Mouse (Mus musculus): ENCODE data around the gene Cd244a. TPM values are rescaled to one million over a fixed set of nuclear protein-coding genes. Genes with fewer than 3 reads are reported as not detected.

Cd244a gene
- polyA plus RNA-seq, 1 experiment: 1.3 TPM

DNA sequence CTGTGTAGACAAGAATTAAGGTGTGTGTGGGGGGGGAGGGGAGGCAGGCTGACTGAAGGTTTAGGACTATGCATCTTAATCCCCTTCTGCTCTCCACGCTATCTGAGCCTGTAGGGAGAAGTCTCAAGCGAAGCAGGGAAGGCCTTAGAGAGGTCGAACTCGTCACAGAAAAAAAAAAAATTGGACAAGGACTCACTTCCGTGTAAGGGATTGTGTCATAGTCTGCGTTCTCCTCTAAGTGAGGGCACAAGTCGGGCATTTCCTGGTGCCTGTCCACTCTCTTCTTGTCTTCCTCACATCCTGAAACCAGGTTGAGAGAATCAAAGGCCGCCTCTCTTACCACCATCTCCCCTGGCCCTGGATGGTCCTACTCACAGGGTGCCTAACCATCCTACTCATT lies 78.1 kb downstream of the Cd244a start:
- no peak overlapping the region for H3K4me3 ChIP-seq (ENCODE audit: insufficient read depth, low read length)
- peak overlapping the region; percentile 79 for H3K27ac ChIP-seq (ENCODE audit: insufficient read depth, low read depth, low read length)
- TF ChIP-seq POLR2A (IDR thresholded peaks at IDR 0.05; ENCODE audit: borderline replicate concordance, low read depth, low read length): no peak
- no peak for TF ChIP-seq CTCF (IDR thresholded peaks at IDR 0.05; ENCODE audit: low read depth, low read length)
- peaks cover 55% of the 10 kb centered on the region for H3K4me1 ChIP-seq (ENCODE audit: control insufficient read depth, insufficient read depth, low read length)

GRCm38 (mm10) chr1:171638686-171639085 lies 79.7 kb downstream of the Cd244a start:
- TF ChIP-seq POLR2A (IDR thresholded peaks at IDR 0.05; ENCODE audit: borderline replicate concordance, low read depth, low read length): no peak
- no peak for TF ChIP-seq CTCF (IDR thresholded peaks at IDR 0.05; ENCODE audit: low read depth, low read length)
- Histone ChIP-seq H3K4me3 (ENCODE audit: insufficient read depth, low read length) (no peak overlapping the region), H3K4me1 (ENCODE audit: control insufficient read depth, insufficient read depth, low read length) (peaks cover 41% of the 10 kb centered on the region), H3K27ac (ENCODE audit: insufficient read depth, low read depth, low read length) (no peak overlapping the region)

- peaks cover 35% of the 10 kb centered on the region for H3K4me1 ChIP-seq (ENCODE audit: control insufficient read depth, insufficient read depth, low read length)
These were observed 81.8 kb downstream of the Cd244a start for GRCm38 (mm10) chr1:171640796-171641195.

DNA sequence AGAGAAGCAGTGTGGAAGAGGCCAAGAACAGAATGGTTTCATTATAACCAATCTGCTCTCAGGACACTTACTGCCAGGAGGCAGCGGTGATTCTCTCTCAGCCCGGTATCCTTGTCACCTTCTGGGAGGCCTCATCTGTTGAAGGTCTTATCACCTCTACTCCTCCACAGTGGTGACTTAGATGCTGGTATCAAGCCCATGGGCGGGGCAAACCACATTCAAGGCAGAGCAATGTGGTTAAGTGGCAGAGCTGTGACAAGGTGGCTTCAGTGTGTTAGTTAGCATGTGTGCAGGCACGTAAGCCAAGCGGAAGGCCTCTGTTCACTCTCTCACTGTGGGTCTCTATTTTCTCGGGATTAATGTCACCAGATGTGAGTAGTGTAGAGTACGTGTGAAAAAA lies 84.6 kb downstream of the Cd244a start:
- H3K4me3 ChIP-seq (ENCODE audit: insufficient read depth, low read length): no peak overlapping the region
- TF ChIP-seq POLR2A (IDR thresholded peaks at IDR 0.05; ENCODE audit: borderline replicate concordance, low read depth, low read length): no peak
- TF ChIP-seq CTCF (IDR thresholded peaks at IDR 0.05; ENCODE audit: low read depth, low read length): no peak
- H3K27ac ChIP-seq (ENCODE audit: insufficient read depth, low read depth, low read length): no peak overlapping the region
- H3K4me1 ChIP-seq (ENCODE audit: control insufficient read depth, insufficient read depth, low read length): peaks cover 37% of the 10 kb centered on the region

More at GRCm38 (mm10) chr1:171640796-171641195, 81.8 kb downstream of the Cd244a start:
- TF ChIP-seq POLR2A (IDR thresholded peaks at IDR 0.05; ENCODE audit: borderline replicate concordance, low read depth, low read length) (no peak), CTCF (IDR thresholded peaks at IDR 0.05; ENCODE audit: low read depth, low read length) (no peak)
- Histone ChIP-seq H3K27ac (ENCODE audit: insufficient read depth, low read depth, low read length) (no peak overlapping the region), H3K4me3 (ENCODE audit: insufficient read depth, low read length) (no peak overlapping the region)

DNA sequence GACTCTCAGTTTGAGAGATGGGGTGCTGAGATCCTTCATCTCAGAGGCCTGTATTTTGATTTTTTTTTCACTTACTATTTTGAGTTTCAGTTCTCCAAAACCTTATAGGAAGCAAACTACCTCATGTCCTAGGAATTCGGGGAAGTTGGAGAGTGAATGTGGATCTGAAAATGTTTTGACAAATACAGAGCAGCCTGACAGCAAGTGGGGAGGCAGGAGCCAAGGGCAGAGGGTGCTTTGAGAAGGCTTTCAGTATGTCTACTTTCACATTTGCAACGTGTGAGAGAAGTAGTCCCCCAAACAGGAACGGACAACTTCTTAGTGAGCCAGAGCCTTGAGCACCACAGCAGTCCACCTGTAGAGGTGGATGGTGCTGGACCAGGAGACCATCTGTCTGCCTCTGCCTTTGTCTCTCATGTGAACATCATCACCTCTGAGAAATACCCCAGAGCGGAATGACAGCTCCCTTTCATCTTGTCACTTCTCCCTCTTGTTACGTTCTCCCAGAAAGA lies 87.5 kb downstream of the Cd244a start:
- Histone ChIP-seq H3K4me3 (ENCODE audit: insufficient read depth, low read length) (0 out of 2 replicates have a peak overlapping the region, but pooled peaks have one; percentile 7), H3K27ac (ENCODE audit: insufficient read depth, low read depth, low read length) (peak overlapping the region; percentile 70), H3K4me1 (ENCODE audit: control insufficient read depth, insufficient read depth, low read length) (peaks cover 35% of the 10 kb centered on the region)
- TF ChIP-seq POLR2A (IDR thresholded peaks at IDR 0.05; ENCODE audit: borderline replicate concordance, low read depth, low read length) (no peak), CTCF (IDR thresholded peaks at IDR 0.05; ENCODE audit: low read depth, low read length) (no peak)

DNA sequence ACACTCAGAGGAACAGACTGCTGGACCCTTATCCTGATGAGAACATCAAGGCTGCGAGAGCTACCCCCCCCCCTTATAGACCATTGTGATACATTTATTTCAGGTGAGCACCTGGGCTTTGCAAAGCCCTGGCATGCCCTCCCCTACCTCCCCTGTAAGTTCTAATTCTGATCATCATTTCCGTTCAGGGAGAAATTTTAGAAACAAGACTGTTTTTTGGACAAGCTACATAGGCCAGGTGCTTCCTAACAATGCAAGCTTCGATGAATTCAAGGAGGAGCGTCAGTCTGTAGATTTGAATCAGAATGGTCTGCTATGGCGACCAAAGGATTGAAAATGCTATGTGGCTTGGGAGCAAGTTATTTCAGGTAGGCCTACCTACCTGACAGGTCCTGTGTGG lies 88.7 kb downstream of the Cd244a start:
- TF ChIP-seq CTCF (IDR thresholded peaks at IDR 0.05; ENCODE audit: low read depth, low read length): no peak
- TF ChIP-seq POLR2A (IDR thresholded peaks at IDR 0.05; ENCODE audit: borderline replicate concordance, low read depth, low read length): no peak
- peaks cover 35% of the 10 kb centered on the region for H3K4me1 ChIP-seq (ENCODE audit: control insufficient read depth, insufficient read depth, low read length)
- no peak overlapping the region for H3K4me3 ChIP-seq (ENCODE audit: insufficient read depth, low read length)
- no peak overlapping the region for H3K27ac ChIP-seq (ENCODE audit: insufficient read depth, low read depth, low read length)

DNA sequence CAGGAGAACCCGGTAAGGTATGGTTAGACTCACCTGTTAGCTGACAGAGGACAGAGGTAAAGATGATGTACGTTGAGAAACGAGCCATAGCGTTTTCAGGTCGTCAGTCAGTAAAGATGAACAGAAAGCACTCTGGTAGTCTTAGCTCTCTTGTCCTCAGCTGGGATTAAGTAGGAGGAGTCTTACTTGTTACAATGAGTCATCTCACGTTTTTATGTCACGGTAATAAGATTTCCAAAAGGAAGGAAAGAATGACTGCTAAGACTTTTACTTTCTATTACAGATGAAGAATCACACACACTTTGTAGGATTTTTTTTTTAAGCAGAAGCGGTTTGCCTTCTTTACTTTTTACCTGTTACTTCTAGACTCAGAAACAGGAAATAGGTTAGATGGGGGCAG lies 89.8 kb downstream of the Cd244a start:
- H3K4me3 ChIP-seq (ENCODE audit: insufficient read depth, low read length): peak overlapping the region; percentile 1; the same call in 1 of the 2 replicates
- TF ChIP-seq CTCF (IDR thresholded peaks at IDR 0.05; ENCODE audit: low read depth, low read length) (no peak), POLR2A (IDR thresholded peaks at IDR 0.05; ENCODE audit: borderline replicate concordance, low read depth, low read length) (no peak)
- peaks cover 32% of the 10 kb centered on the region for H3K4me1 ChIP-seq (ENCODE audit: control insufficient read depth, insufficient read depth, low read length)
- H3K27ac ChIP-seq (ENCODE audit: insufficient read depth, low read depth, low read length): no peak overlapping the region

GRCm38 (mm10) chr1:171652734-171653133 lies 93.7 kb downstream of the Cd244a start, which contains the start of gene Slamf7:
Gene Slamf7 (minus strand): TSS chr1:171653035.
- no peak for TF ChIP-seq POLR2A (IDR thresholded peaks at IDR 0.05; ENCODE audit: borderline replicate concordance, low read depth, low read length)
- TF ChIP-seq CTCF (IDR thresholded peaks at IDR 0.05; ENCODE audit: low read depth, low read length): no peak
- Histone ChIP-seq H3K27ac (ENCODE audit: insufficient read depth, low read depth, low read length) (no peak within 1 kb of the TSS), H3K4me3 (ENCODE audit: insufficient read depth, low read length) (no peak within 1 kb of the TSS), H3K4me1 (ENCODE audit: control insufficient read depth, insufficient read depth, low read length) (peaks cover 16% of the 10 kb centered on the region)

- peak overlapping the region; percentile 94 for H3K27ac ChIP-seq (ENCODE audit: insufficient read depth, low read depth, low read length)
- TF ChIP-seq CTCF (IDR thresholded peaks at IDR 0.05; ENCODE audit: low read depth, low read length) (no peak), POLR2A (IDR thresholded peaks at IDR 0.05; ENCODE audit: borderline replicate concordance, low read depth, low read length) (no peak)
- H3K4me1 ChIP-seq (ENCODE audit: control insufficient read depth, insufficient read depth, low read length): peaks cover 44% of the 10 kb centered on the region
- H3K4me3 ChIP-seq (ENCODE audit: insufficient read depth, low read length): no peak overlapping the region
These were observed 99.6 kb downstream of the Cd244a start for GRCm38 (mm10) chr1:171658561-171658991.

Other genes starting within 250 kb of the Cd244a start
- 34.3 and 43.5 TPM in 2 replicates for gene Dedd, start 230.0 kb upstream of the Cd244a start, polyA plus RNA-seq (2012; ENCODE audit: insufficient read depth, insufficient read length, missing spikeins)
- 31.9 and 34.7 TPM in 2 replicates for gene Nit1, start 213.5 kb upstream of the Cd244a start, polyA plus RNA-seq (2012; ENCODE audit: insufficient read depth, insufficient read length, missing spikeins)
- 64.4 and 74.8 TPM in 2 replicates for gene Pfdn2, start 213.5 kb upstream of the Cd244a start, polyA plus RNA-seq (2012; ENCODE audit: insufficient read depth, insufficient read length, missing spikeins)
- not detected in 2 replicates for gene Klhdc9, start 198.4 kb upstream of the Cd244a start, polyA plus RNA-seq (2012; ENCODE audit: insufficient read depth, insufficient read length, missing spikeins)
- gene Nectin4, start 189.1 kb upstream of the Cd244a start, polyA plus RNA-seq (2012; ENCODE audit: insufficient read depth, insufficient read length, missing spikeins): 9.7 and 11.5 TPM in 2 replicates
- gene Arhgap30, start 170.2 kb upstream of the Cd244a start, polyA plus RNA-seq (2012; ENCODE audit: insufficient read depth, insufficient read length, missing spikeins): 178 and 182 TPM in 2 replicates
- 94.4 and 98.8 TPM in 2 replicates for gene Usf1, start 147.9 kb upstream of the Cd244a start, polyA plus RNA-seq (2012; ENCODE audit: insufficient read depth, insufficient read length, missing spikeins)
- 7.7 and 16.7 TPM in 2 replicates for gene Tstd1, start 140.3 kb upstream of the Cd244a start, polyA plus RNA-seq (2012; ENCODE audit: insufficient read depth, insufficient read length, missing spikeins)
- gene F11r, start 121.7 kb upstream of the Cd244a start, polyA plus RNA-seq (2012; ENCODE audit: insufficient read depth, insufficient read length, missing spikeins): 5.9 and 6.6 TPM in 2 replicates
- gene Alyref2, start 55.7 kb upstream of the Cd244a start, polyA plus RNA-seq (2012; ENCODE audit: insufficient read depth, insufficient read length, missing spikeins): 6.2 and 11.1 TPM in 2 replicates
- gene Itln1, start 23.9 kb upstream of the Cd244a start, polyA plus RNA-seq (2012; ENCODE audit: insufficient read depth, insufficient read length, missing spikeins): not detected in 2 replicates
- 249 and 274 TPM in 2 replicates for gene Ly9, start 48.2 kb downstream of the Cd244a start, polyA plus RNA-seq (2012; ENCODE audit: insufficient read depth, insufficient read length, missing spikeins)
- gene Slamf7, start 93.8 kb downstream of the Cd244a start, polyA plus RNA-seq (2012; ENCODE audit: insufficient read depth, insufficient read length, missing spikeins): 177 and 179 TPM in 2 replicates
- 346 and 376 TPM in 2 replicates for gene Cd48, start 122.8 kb downstream of the Cd244a start, polyA plus RNA-seq (2012; ENCODE audit: insufficient read depth, insufficient read length, missing spikeins)
- not detected in 2 replicates for gene Slamf1, start 207.9 kb downstream of the Cd244a start, polyA plus RNA-seq (2012; ENCODE audit: insufficient read depth, insufficient read length, missing spikeins)